Mouse (Mus musculus) stomach, embryonic 16.5 days (tissue): ENCODE results near the gene Med25. TPM values are rescaled to one million over a fixed set of nuclear protein-coding genes. Genes with fewer than 3 reads are reported as not detected.
A peak's percentile ranks its signal among the peaks of the same experiment; 100 is the strongest.

Source experiments
- ATAC-seq: fragments of 200-750 bp; cut with Nextera tagmentation; 2 replicates; pipeline ENCODE4 v1.8.0; 2017; ENCODE audit warnings: moderate number of reproducible peaks, moderate TSS enrichment; ENCODE audit not compliant: insufficient read depth, low FRiP score
- H3K27ac ChIP-seq: fragments of 300-500 bp; sonication (generic); 2 replicates; pipeline ENCODE4 v1.5.1; 2014; ENCODE audit warnings: low read length
- H3K27me3 ChIP-seq: fragments of 300-500 bp; sonication (generic); 2 replicates; pipeline ENCODE4 v1.6.1; 2014; ENCODE audit warnings: low read length, control low read depth, mixed read lengths; ENCODE audit not compliant: control insufficient read depth, insufficient read depth
- H3K36me3 ChIP-seq: fragments of 300-500 bp; sonication (generic); 2 replicates; pipeline ENCODE4 v1.6.1; 2014; ENCODE audit warnings: low read length; ENCODE audit not compliant: control insufficient read depth, insufficient read depth
- H3K4me1 ChIP-seq: fragments of 300-500 bp; sonication (generic); 2 replicates; pipeline ENCODE4 v1.6.1; 2014; ENCODE audit warnings: low read length, control low read depth, mixed read lengths; ENCODE audit not compliant: control insufficient read depth, insufficient read depth
- H3K4me2 ChIP-seq: fragments of 300-500 bp; sonication (generic); 2 replicates; pipeline ENCODE4 v1.6.1; 2014; ENCODE audit warnings: low read depth, low read length, mixed read lengths
- H3K4me3 ChIP-seq: fragments of 300-500 bp; sonication (generic); replicated peaks from 2 replicates; pipeline ENCODE4 v1.5.1; 2014; ENCODE audit warnings: mild to moderate bottlenecking, low read length
- H3K9ac ChIP-seq: fragments of 300-500 bp; sonication (generic); 2 replicates; pipeline ENCODE4 v1.6.1; 2014; ENCODE audit warnings: low read length
- H3K9me3 ChIP-seq: fragments of 300-500 bp; sonication (generic); replicated peaks from 2 replicates; pipeline ENCODE4 v1.6.1; 2016; ENCODE audit warnings: low read length, control low read depth; ENCODE audit not compliant: control insufficient read depth
- WGBS: fragments of 180-500 bp; shearing (Covaris S2); extraction: QIAGEN DNeasy Blood & Tissue Kit; methylation state at CpG from one replicate; pipeline ENCODE4 v1.1.7; 2014; 5-methylcytosine and 5-hydroxymethylcytosine counted together
- polyA plus RNA-seq: library from polyadenylated mRNA; unstranded; fragments of >200 nt; fragmentation: Nextera tagmentation; extraction: Ambion mirVana; gene quantifications from 2 replicates; pipeline ENCODE4 v1.2.1, GENCODE M21; 2015

Gene Med25
- polyA plus RNA-seq, 1 experiment from 2014 or later = 89.9 TPM

GRCm38 (mm10) chr7:44849416-44850111, 42.9 kb downstream of the Med25 start:
- ATAC-seq = peak; percentile 71
- Histone ChIP-seq H3K36me3 (peaks cover 15% of the 10 kb centered on the region), H3K4me1 (peaks cover 36% of the 10 kb centered on the region), H3K27ac (peak overlapping the region; percentile 97), H3K9ac (peak overlapping the region; percentile 84), H3K4me3 (peak overlapping the region; percentile 66), H3K27me3 (no peaks in the 10 kb centered on the region), H3K4me2 (peak overlapping the region; percentile 93), H3K9me3 (no peaks in the 10 kb centered on the region)
- under 1% methylated on average over 41 of the region's 41 CpGs for WGBS

- ATAC-seq = peak; percentile 87
- no peaks in the 10 kb centered on the region for H3K27me3 ChIP-seq
- H3K9me3 ChIP-seq = no peaks in the 10 kb centered on the region
- peak within 1 kb of the TSS; percentile 84 for H3K9ac ChIP-seq
- peak within 1 kb of the TSS; percentile 97 for H3K27ac ChIP-seq
- peaks cover 29% of the 10 kb centered on the region for H3K4me1 ChIP-seq
- H3K36me3 ChIP-seq = peaks cover 15% of the 10 kb centered on the region
- peak within 1 kb of the TSS; percentile 93 for H3K4me2 ChIP-seq
- peak within 1 kb of the TSS; percentile 66 for H3K4me3 ChIP-seq
- WGBS = under 1% methylated on average over 54 of the region's 54 CpGs
These were observed 43.7 kb downstream of the Med25 start, which contains the start of the genes Akt1s1 and Tbc1d17 for GRCm38 (mm10) chr7:44848561-44849415. Gene Akt1s1 (plus strand): TSS chr7:44848991. Gene Tbc1d17 (minus strand): TSS chr7:44849079.

- Histone ChIP-seq H3K27me3 (no peaks in the 10 kb centered on the region), H3K9me3 (no peaks in the 10 kb centered on the region), H3K4me1 (peaks cover 22% of the 10 kb centered on the region), H3K27ac (peak overlapping the region; percentile 97; the same call in 1 of the 2 replicates), H3K36me3 (peaks cover 17% of the 10 kb centered on the region), H3K9ac (peak overlapping the region; percentile 71), H3K4me3 (peak overlapping the region; percentile 66), H3K4me2 (peak overlapping the region; percentile 93)
- 61% methylated on average over 5 of the region's 5 CpGs for WGBS
- no peak for ATAC-seq
These were observed 44.7 kb downstream of the Med25 start for GRCm38 (mm10) chr7:44847772-44848171.

- Histone ChIP-seq H3K4me3 (no peak overlapping the region), H3K9me3 (no peaks in the 10 kb centered on the region), H3K36me3 (peaks cover 23% of the 10 kb centered on the region), H3K9ac (no peak overlapping the region), H3K4me1 (peaks cover 22% of the 10 kb centered on the region), H3K4me2 (no peak overlapping the region), H3K27me3 (no peaks in the 10 kb centered on the region), H3K27ac (no peak overlapping the region)
- no peak for ATAC-seq
- WGBS = 84% methylated on average over 7 of the region's 7 CpGs
These were observed 45.7 kb downstream of the Med25 start for GRCm38 (mm10) chr7:44846804-44847203.

GRCm38 (mm10) chr7:44845006-44845405, 47.5 kb downstream of the Med25 start:
- H3K9ac ChIP-seq = no peak overlapping the region
- no peak for ATAC-seq
- WGBS = 93% methylated on average over 10 of the region's 10 CpGs
- peaks cover 14% of the 10 kb centered on the region for H3K4me1 ChIP-seq
- H3K9me3 ChIP-seq = no peaks in the 10 kb centered on the region
- H3K36me3 ChIP-seq = peaks cover 23% of the 10 kb centered on the region
- H3K27me3 ChIP-seq = no peaks in the 10 kb centered on the region
- no peak overlapping the region for H3K27ac ChIP-seq
- no peak overlapping the region for H3K4me3 ChIP-seq
- H3K4me2 ChIP-seq = no peak overlapping the region

- Histone ChIP-seq H3K4me3 (no peak overlapping the region), H3K27me3 (no peaks in the 10 kb centered on the region; the same call in 1 of the 2 replicates), H3K4me1 (peaks cover 10% of the 10 kb centered on the region), H3K36me3 (peaks cover 23% of the 10 kb centered on the region), H3K9me3 (no peaks in the 10 kb centered on the region), H3K4me2 (no peak overlapping the region), H3K27ac (no peak overlapping the region), H3K9ac (no peak overlapping the region)
- 85% methylated on average over 8 of the region's 8 CpGs for WGBS
- no peak for ATAC-seq
These were observed 50.6 kb downstream of the Med25 start for GRCm38 (mm10) chr7:44841825-44842463.

- peak overlapping the region; percentile 68; the same call in 1 of the 2 replicates for H3K4me2 ChIP-seq
- H3K4me3 ChIP-seq = no peak overlapping the region
- WGBS = 60% methylated on average over 14 of the region's 14 CpGs
- no peaks in the 10 kb centered on the region for H3K9me3 ChIP-seq
- H3K9ac ChIP-seq = no peak overlapping the region
- peaks cover 11% of the 10 kb centered on the region; the same call in 1 of the 2 replicates for H3K36me3 ChIP-seq
- no peak overlapping the region for H3K27ac ChIP-seq
- H3K27me3 ChIP-seq = no peaks in the 10 kb centered on the region; the same call in 1 of the 2 replicates
- ATAC-seq = no peak
- peaks cover 10% of the 10 kb centered on the region for H3K4me1 ChIP-seq
These were observed 52.1 kb downstream of the Med25 start for GRCm38 (mm10) chr7:44840426-44840825.

- Histone ChIP-seq H3K9ac (peak overlapping the region; percentile 61), H3K36me3 (0 out of 2 replicates have a peak, but pooled peaks cover 8% of the 10 kb centered on the region), H3K4me2 (peak overlapping the region; percentile 68), H3K4me1 (peaks cover 10% of the 10 kb centered on the region), H3K4me3 (peak overlapping the region; percentile 39), H3K9me3 (no peaks in the 10 kb centered on the region), H3K27ac (no peak overlapping the region), H3K27me3 (no peaks in the 10 kb centered on the region; the same call in 1 of the 2 replicates)
- 3% methylated on average over 58 of the region's 58 CpGs for WGBS
- peak; percentile 49; the same call in 1 of the 2 replicates for ATAC-seq
These were observed 52.9 kb downstream of the Med25 start for GRCm38 (mm10) chr7:44839491-44840191.
